Mouse (Mus musculus): ENCODE results near the gene Actl7a. TPM values are rescaled to one million over a fixed set of nuclear protein-coding genes. Genes with fewer than 3 reads are reported as not detected.

The Actl7a gene
- total and polyA plus RNA-seq, 3 experiments: 0.11 to 0.15 TPM; not detected in 1

DNA sequence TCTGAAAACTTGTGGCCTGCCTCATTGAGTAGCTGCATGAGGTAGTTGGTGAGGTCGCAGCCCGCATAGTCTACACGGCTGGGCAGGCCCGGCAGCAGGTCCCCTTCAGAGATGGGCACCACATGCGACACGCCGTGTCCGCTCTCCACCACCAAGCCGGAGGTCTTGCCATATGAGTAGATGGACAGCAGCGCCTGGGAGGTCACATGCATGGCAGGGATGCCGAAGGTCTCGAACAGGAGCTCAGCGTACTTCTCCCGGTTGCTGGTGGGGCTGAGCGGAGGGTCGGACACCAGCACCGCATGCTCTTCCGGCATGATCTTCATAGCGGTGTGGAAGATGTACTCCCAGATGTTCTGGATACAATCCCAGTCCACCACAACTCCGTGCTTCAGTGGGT, 2.6 kb upstream of the Actl7a start:
- H3K27ac ChIP-seq (ENCODE audit: control insufficient read depth, low read depth, low read length): no peak overlapping the region
- no peaks in the 10 kb centered on the region for H3K4me1 ChIP-seq (ENCODE audit: control insufficient read depth in 1 of 2, insufficient read depth in 2 of 2, low read length in 2 of 2)
- no peak overlapping the region for H3K4me3 ChIP-seq (ENCODE audit: control insufficient read depth in 1 of 2, insufficient read depth in 1 of 2, low read depth in 2 of 2, low read length in 2 of 2)
- TF ChIP-seq ZC3H11A (IDR thresholded peaks at IDR 0.05; ENCODE audit: low read depth, low read length): no peak
- no peak for TF ChIP-seq MAX (IDR thresholded peaks at IDR 0.05; ENCODE audit: low read length)
- no peak for TF ChIP-seq CHD2 (IDR thresholded peaks at IDR 0.05; ENCODE audit: low read length)
- TF ChIP-seq USF1 (IDR thresholded peaks at IDR 0.05; ENCODE audit: low read depth, low read length): no peak
- no peak for TF ChIP-seq TBP (IDR thresholded peaks at IDR 0.05; ENCODE audit: low read depth, low read length)
- TF ChIP-seq JUND (IDR thresholded peaks at IDR 0.05; ENCODE audit: low read depth, low read length): no peak
- TF ChIP-seq TCF12 (IDR thresholded peaks at IDR 0.05; ENCODE audit: low read depth, low read length): no peak
- TF ChIP-seq ELF1 (IDR thresholded peaks at IDR 0.05; ENCODE audit: low read depth, low read length): no peak
- no peak for TF ChIP-seq POLR2A (IDR thresholded peaks at IDR 0.05; ENCODE audit: control insufficient read depth in 1 of 2, insufficient read depth in 1 of 2, low read depth in 1 of 2, low read length in 2 of 2, poor library complexity in 1 of 2)
- TF ChIP-seq MEF2A (IDR thresholded peaks at IDR 0.05; ENCODE audit: extremely low read depth, insufficient replicate concordance, low read depth, low read length, poor library complexity, severe bottlenecking): no peak
- no peak for TF ChIP-seq CTCF (IDR thresholded peaks at IDR 0.05 in 2 of 3, conservative IDR thresholded peaks at IDR 0.05 in 1 of 3; ENCODE audit: control insufficient read depth in 1 of 3, insufficient read depth in 1 of 3, low read depth in 2 of 3, low read length in 3 of 3, poor library complexity in 1 of 3, severe bottlenecking in 1 of 3)
- no peak for TF ChIP-seq MYC (IDR thresholded peaks at IDR 0.05; ENCODE audit: low read depth, low read length)
- no peaks in the 10 kb centered on the region for H3K9me3 ChIP-seq (replicated peaks; ENCODE audit: insufficient read depth, low read length)
- H3K9ac ChIP-seq (ENCODE audit: control insufficient read depth, low read depth, low read length, poor library complexity, severe bottlenecking): no peak overlapping the region
- no peak for DNase-seq (ENCODE audit: low read depth, low spot score)
- H3K27me3 ChIP-seq (ENCODE audit: control insufficient read depth in 1 of 2, insufficient read depth in 2 of 2, low read length in 2 of 2): no peaks in the 10 kb centered on the region
- H3K36me3 ChIP-seq (ENCODE audit: control insufficient read depth in 1 of 2, insufficient read depth in 2 of 2, low read length in 2 of 2): no peaks in the 10 kb centered on the region
- no peaks in the 10 kb centered on the region for H3K79me2 ChIP-seq (ENCODE audit: control insufficient read depth, insufficient read depth, low read length, poor library complexity)

DNA sequence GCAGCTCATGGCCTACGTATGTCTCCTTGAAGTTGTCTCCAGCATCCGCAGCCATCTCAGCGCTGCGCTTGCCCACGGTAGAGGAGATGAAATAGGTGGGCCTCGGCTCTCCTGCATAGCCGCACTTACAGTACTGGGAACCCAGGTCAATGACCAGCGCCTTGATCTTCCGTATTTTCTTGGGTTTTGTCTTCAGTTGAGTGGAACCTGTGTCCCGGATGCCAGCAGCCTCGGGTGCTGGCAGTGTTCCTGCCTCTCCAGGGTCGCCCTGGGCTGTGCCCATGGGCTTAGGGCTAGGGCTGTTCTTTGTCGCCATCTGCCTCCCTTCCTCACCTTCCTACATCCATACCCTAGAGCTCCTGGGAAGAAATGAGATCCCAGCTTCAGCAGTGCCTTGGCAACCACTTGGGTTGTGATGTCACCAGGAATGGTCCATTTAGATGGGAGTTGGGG, 2.1 kb upstream of the Actl7a start, which contains the start of gene Actl7b:
Actl7b (minus strand) TSS at position 403 of the 453 bp plus-strand sequence.
- no peaks in the 10 kb centered on the region for H3K79me2 ChIP-seq (ENCODE audit: control insufficient read depth, insufficient read depth, low read length, poor library complexity)
- H3K4me1 ChIP-seq (ENCODE audit: control insufficient read depth in 1 of 2, insufficient read depth in 2 of 2, low read length in 2 of 2): no peaks in the 10 kb centered on the region
- no peak within 1 kb of the TSS for H3K9ac ChIP-seq (ENCODE audit: control insufficient read depth, low read depth, low read length, poor library complexity, severe bottlenecking)
- TF ChIP-seq NRF1 (IDR thresholded peaks at IDR 0.05; ENCODE audit: insufficient read depth, low read depth, low read length, poor library complexity, severe bottlenecking) (no peak), TAL1 (IDR thresholded peaks at IDR 0.05; ENCODE audit: low read length) (no peak), NELFE (IDR thresholded peaks at IDR 0.05; ENCODE audit: low read depth, low read length) (no peak), RCOR1 (IDR thresholded peaks at IDR 0.05; ENCODE audit: low read depth, low read length) (no peak), BHLHE40 (IDR thresholded peaks at IDR 0.05; ENCODE audit: borderline replicate concordance, low read depth, low read length) (no peak)
- no peak within 1 kb of the TSS for H3K27ac ChIP-seq (ENCODE audit: control insufficient read depth, low read depth, low read length)
- H3K9me3 ChIP-seq (replicated peaks; ENCODE audit: insufficient read depth, low read length): no peaks in the 10 kb centered on the region
- H3K36me3 ChIP-seq (ENCODE audit: control insufficient read depth in 1 of 2, insufficient read depth in 2 of 2, low read length in 2 of 2): no peaks in the 10 kb centered on the region
- no peaks in the 10 kb centered on the region for H3K27me3 ChIP-seq (ENCODE audit: control insufficient read depth in 1 of 2, insufficient read depth in 2 of 2, low read length in 2 of 2)
- DNase-seq (ENCODE audit: low read depth, low spot score): no peak
- H3K4me3 ChIP-seq (ENCODE audit: control insufficient read depth in 1 of 2, insufficient read depth in 1 of 2, low read depth in 2 of 2, low read length in 2 of 2): no peak within 1 kb of the TSS
